Mouse (Mus musculus): Measurements from ENCODE around the gene Armcx1.
A peak's percentile ranks its signal among the peaks of the same experiment; 100 is the strongest.

DNA sequence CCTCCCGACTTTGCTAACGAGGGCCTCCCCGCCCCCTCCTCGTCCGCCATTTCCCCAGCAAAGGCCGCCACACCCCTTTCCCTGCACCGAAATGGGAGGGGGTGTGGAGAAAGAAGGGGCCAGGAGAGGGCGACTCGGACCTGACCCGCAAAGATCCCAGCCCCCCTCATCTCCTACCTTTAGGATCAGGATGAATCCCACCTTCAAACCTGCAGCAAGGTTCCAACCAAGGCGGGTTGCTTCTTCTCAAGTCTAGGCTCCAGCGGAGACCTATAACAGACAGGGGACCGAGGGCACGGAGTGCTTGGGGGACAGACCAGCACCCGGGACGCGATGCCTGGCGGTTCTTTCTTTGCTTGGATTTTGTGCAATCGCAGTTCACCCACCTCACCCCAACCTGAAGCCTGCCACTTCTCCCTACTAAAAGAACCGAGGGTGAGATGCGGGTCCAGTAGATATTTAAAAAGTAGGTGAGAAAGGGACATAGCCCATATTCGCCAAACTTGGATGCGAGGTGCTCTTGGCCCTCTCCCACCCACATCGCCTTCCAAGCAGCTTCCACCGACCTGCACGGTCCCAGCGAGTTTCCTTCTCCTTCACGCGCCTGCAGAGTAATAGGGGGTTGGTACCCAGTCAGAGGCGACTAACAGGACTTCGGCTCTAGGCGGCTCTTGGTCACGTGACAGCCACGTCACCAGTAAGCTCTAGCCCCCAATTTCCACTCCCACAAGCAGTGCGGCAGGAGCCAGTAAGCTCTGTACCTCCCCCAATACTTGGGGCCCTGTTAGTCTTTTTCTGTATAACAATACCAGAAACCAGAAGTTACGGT lies 33.2 kb downstream of the Armcx1 start, which contains the start of gene Armcx6:
- TF ChIP-seq EP300 (IDR thresholded peaks at IDR 0.05; ENCODE audit: low read depth) = no peak
- peak; percentile 18; the same call in 1 of the 2 replicates for TF ChIP-seq CTCF (IDR thresholded peaks at IDR 0.05; ENCODE audit: low read depth)

Measured in heart, postnatal 0 days (tissue).